Mouse (Mus musculus) frontal cortex, adult 2 months (tissue): ENCODE data around the gene Ddn. TPM values are rescaled to one million over a fixed set of nuclear protein-coding genes. Genes with fewer than 3 reads are reported as not detected.
"Not testable (repeated sequence)": the region's sequence is repeated elsewhere in the genome, so short reads cannot be mapped to it uniquely, and the experiment has no call there.

ENCODE experiments used
- DNase-seq, 2 experiments: peaks; one replicate each; pipeline ENCODE4 v3.0.0; 2022; ENCODE audit warnings: low spot score in 1 of 2; ENCODE audit errors: extremely low spot score in 1 of 2
- polyA plus RNA-seq: library from polyadenylated mRNA; depleted of rRNA; stranded (reverse); fragments of >200 nt; gene quantifications from 2 replicates; pipeline ENCODE4 v1.2.3, GENCODE M21; 2012

Ddn gene
- polyA plus RNA-seq, 1 experiment = 849 TPM

DNA sequence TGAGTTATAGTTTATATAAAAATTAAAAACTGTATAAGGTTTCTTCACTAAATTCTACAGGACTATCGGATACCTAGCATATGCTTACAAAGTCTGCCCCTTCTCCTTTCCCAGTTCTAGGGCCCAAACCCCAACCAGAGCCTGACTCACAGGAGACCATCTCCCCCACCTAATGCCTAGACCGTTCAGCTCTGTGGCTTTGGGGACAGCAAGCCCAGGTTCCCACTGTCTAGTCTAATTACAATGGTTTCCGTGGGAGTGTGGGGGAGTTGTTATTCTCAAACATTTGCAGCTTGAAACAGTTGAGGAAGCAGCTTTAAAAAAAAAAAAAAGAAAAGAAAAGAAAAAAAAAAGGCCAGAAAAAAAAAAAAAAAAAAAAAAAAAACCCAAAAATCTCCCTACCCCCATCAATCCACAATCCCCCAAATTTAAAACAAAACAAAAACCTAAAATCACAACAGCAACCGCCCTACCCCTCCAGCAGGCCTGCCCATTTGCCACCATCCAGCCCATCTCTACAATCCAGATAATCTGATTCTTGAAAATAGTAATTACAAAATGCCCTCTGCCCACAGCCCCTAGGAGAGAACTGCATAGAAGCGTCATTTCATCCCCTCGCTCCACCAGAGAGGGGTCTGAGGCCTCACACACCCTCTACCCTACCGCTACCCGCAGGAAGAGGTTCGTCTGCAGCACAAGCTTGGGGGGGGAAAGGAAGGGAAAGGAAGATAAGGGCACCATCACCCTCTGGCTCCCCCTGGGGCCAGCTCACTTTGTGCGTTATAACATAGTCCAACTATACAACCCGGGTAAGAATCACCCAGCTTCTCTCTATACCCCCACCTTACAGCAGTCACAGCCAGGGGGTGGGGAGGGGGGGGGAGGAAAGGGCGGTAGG is 23.1 kb upstream of the Ddn start:
- no peak for DNase-seq

DNA sequence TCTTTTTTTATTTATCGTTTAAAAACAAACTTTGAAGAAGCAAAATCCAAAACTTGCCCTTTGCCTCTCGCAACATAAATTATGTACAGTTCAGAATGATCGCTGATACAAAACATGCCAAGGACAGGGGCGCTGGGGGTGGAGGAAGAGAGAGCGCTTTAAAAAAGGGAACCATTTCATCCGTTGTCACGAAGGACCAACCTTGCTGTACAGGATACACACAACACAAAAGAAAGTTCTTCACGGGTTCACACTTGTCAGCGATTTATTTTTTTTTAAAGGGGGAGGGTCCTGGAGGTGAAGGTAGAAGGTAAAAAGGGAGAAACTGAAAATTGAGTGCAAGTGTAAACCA is 22.4 kb upstream of the Ddn start:
- no peak for DNase-seq

- peak; percentile 88 to 96 for DNase-seq
These were observed 21.7 kb upstream of the Ddn start, which contains the start of gene Prkag1 for GRCm38 (mm10) chr15:98830736-98831683. TSS of gene Prkag1 (minus strand) at chr15:98831521.

GRCm38 (mm10) chr15:98827611-98828011 is 18.3 kb upstream of the Ddn start:
- no peak for DNase-seq

DNA sequence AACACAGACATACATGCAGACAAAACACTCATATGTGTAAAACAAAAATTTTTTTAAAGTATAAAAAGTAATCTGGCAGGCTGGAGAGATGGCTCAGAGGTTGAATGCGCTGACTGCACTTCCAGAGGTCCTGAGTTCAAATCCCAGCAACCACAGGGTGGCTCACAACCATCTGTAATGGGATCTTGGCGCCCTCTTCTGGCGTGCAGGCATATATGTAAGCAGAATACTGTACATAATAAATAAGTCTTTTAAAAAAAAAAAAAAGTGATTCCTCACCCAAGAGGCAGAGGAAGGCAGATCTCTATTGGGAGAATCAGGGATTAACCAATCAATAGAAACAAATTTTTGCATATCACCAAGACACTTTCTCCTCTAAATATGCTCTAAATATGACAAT is 14.1 kb upstream of the Ddn start:
- no peak for DNase-seq

- no peak for DNase-seq
These were observed 12.9 kb upstream of the Ddn start for GRCm38 (mm10) chr15:98822147-98822546.

DNA sequence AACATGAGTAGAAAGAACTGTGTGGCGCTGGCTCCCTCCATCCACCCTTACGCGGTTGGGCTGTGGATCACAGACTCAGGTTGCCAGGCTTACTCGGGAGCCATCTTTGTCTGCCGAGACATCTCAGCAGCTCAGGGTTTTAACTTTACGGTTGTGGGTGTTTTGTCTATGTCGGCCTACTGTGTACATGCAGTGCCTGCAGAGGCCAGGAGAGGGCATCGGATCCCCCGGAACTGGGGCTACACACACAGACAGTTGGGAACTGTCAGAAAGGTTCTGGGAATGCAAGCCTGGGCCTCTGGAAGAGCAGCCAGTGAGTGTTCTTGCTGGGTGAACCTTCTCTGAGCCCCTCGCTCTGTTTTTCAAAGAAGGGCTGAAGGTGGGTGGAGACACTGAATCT is 12.1 kb upstream of the Ddn start:
- peak in 1 of 2 experiments; percentile 36 for DNase-seq

DNA sequence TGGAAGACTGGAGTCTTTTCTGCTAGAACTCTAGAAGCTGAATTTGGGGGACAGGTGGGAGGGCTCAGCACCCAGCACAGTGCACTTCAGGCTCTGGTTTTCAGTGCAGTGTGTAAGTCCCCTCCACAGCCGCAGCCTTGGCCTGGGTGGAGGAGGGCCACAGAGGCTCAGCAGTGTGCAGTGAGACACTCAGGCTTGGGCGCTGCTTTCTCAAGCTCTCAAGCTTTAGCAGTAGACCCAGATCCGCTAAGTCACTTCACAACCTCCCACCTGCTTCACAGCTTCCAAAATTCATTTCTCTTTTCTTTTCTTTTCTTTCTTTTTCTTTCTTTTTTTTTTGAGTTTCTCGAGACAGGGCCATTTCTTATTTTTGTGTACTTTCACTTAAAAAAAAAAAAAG is 11.6 kb upstream of the Ddn start:
- DNase-seq = no peak

DNA sequence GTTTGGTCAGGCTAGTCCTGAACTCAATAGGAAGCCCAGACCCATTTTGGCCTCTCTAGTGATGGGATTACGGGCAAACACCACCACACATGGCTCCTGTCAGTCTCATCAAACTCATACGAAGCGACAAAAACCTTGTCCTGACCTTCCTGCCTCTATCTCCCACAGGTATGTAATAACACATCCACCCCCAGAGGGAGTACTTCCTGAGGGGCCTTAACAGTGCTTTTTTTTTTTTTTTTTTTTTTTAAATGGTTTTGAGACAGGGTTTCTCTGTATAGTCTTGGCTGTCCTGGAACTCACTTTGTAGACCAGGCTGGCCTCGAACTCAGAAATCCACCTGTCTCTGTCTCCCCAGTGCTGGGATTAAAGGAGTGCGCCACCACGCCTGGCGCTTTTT is 8.9 kb upstream of the Ddn start:
- no peak for DNase-seq

GRCm38 (mm10) chr15:98812741-98813424 is 3.6 kb upstream of the Ddn start:
- DNase-seq = peak; percentile 74 to 87

- DNase-seq = not testable (repeated sequence)
These were observed 922 bp upstream of the Ddn start for GRCm38 (mm10) chr15:98810212-98810611.

DNA sequence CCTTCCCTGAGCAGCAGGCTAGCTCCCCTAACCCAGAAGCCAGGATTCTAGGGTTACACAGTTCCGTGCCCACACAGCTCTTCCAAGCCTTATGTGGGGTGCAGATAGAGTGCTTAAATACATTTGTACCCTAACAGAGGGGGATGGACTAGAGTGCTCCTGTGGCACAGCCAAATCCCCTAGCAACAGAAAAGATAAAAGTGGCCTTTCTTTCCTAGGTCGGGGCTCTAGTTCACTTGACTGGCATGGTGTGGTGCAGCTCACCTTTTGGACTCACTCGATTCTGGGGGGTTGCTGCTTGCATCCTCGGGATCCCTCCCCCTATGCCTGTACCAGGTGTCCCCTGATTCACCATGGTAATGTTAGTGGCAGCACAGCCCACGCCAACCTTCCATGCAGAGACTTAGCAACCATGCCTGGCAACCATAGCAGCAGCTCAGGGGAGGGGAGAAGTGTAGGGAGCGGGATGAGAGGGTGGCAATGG is 597 bp downstream of the Ddn start:
- peak; percentile 92 to 93 for DNase-seq

DNA sequence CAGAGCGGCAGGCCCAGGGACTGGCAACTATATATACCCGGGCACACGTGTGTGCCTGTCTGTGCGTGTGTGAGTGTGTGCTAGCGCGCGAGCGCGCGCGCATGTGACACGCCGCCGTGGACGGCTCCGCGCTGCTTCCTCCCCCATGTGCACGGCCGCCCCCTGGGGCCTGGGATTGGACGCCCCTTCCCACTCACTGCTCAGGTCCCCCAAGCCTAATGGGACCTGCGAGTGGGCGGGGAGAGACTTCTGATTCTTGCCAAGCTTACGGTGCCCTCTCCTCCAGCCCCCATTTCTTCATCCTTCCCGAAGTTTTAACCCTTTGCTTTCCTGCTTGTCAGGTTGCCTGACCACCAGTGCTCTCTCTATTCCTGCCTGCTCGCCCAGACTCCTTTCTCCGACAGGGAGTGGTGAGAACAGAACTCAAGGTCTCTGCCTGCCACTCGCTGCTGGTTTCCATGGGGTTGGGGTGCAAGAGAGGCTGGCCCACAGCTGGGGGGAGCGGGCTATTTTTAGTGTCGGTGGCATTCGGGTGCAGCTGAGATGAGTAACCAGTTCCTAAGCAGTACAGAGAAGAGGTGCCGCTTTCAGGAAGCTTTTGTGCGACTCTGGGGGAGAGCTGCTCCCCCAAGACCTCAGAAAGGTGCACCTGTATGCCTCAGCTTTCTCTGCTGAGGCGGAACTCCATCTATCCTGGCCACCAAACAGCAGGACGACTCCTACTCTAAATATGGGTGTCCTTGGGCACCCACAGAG is 1.2 kb downstream of the Ddn start:
- DNase-seq = peak; percentile 72 to 86

DNA sequence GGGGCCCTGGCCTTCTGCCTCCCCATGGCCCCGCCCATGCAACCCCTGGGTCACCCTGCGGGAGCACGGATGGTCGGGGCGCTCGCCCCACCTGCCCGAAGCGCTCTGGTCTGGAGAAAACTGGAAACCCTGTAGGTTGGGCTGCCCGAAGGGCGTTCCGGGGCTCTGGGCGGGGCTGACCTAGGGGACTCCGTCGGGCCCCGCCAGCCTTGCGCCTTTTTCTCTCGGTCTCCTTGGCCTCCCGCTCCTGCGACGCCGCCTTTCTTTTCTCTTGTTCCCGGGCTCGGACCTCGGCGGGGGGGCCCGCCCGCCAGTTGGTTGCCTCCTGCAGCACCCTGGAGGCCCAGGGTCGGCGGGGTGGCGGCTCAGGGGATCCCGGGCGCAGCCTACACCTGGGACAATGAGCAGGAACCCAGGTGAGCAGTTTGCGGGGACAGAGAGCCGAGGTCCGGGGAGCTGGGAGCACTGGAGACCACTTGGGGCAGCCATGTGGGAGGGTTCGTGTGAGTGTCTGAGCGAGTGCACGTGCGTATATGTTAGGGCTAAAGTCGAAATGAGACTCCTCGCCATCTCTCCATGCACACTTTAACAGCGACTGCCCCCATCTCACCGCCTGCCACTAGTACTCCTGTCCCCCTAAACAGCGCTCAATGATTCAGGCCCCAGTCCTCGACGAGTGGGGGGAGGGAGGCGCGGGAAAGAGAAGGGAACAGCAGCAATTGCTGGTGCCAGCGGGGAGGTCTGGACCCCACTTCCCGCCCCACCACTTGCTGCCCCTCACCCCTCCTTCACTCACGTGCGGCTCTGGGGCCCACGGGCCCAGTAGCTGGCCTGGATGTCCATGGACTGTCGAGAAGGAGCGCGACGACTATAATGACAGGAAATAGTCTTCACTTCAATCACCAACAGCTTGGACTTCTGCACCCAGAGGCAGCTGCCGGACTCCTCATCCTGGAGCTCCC is 2.2 kb downstream of the Ddn start:
- DNase-seq = peak in 1 of 2 experiments; percentile 38

DNA sequence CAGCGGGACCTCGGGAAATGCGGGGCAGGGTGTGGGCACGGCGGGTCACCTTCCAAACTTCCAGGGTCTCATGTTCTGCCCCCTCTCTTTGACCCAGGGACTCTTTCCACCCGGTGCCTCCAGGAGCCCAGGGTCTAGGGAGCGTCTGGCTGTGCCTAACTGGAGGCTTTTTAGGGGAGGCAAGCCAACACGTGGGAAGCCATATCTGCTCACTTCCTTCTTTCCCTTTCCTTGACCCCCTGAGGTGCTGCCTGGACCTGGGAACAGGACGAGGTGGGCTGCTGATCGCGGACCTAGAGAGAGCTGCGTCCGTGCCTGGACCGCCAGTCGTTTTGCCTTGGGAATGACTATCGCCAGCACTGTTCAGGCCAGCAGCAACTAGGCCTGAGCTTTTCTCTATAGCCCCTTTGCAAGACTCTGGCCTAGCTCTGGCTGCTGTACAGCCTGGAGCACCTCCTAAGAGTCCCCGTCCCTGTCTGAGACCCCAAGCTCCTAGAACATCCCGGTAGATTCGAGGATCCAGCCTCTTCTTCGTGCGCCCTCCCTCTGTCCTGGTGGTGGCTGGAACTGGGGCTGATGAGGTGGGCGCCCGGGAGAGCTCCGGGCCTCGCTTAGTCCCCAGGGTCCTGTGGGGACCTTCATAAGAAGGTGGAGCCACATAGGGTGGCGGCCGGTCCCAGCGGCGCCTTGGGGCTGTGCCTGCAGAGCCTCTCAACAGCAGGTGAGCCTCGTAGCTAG is 3.0 kb downstream of the Ddn start:
- peak in 1 of 2 experiments; percentile 19 for DNase-seq

DNA sequence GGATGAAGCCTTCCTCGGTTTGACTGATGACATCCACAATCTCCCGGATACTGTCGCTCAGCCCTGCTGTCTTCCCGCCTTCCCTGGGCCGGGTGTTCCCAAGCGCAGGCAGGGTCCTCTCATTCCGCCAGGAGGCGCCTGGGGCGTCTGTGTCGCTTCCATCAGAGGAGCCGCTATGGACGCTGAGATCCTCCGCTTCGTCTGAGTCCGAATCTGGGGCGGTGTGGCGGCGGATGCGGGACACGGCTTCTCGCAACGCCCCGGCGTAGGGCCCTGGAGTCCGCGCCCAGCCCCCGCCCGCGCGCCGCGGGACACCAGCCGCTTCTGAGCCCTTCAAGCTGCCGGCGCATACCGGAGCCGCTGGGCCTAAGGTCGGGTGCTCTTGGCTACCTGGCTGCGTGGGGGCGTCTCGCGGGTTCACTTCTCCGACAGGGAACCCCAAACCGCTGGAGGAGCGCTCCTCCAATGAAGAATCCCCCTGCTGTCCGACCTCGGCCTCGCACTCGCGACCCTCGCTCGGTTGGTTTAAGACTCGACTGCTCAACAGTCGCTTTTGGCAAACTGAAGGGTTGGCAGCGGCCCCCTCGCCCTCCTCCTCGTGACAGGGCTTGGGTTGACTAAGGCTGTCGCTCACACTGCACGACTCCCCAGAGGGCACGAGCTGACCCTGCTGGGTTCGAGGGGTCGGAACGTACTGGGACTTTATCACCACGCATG is 3.8 kb downstream of the Ddn start:
- peak in 1 of 2 experiments; percentile 87 for DNase-seq

DNA sequence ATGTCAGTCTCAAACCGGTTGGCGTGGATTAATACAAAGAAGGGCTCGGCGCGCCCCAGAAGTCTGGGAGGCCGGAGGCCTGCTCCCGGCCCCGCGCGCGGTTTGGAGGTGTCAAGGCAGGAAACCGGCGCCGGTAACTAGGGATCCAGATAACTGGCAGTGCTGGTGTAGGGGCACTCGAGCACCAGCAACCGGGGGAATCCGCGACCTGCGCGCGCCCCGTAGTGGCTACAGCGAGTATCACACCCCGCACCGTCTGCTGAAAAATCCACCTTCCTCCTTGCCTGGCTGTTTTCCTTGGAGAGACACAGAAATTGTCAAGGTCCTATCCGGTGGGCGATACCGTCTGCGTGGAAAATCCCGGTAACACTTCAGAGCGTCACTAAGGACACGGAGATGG is 5.2 kb downstream of the Ddn start:
- peak; percentile 79 to 97 for DNase-seq
